Mouse (Mus musculus): ENCODE data around the gene Cacng5. TPM values are rescaled to one million over a fixed set of nuclear protein-coding genes. Genes with fewer than 3 reads are reported as not detected.
A peak's percentile ranks its signal among the peaks of the same experiment; 100 is the strongest.

The Cacng5 gene
- polyA plus RNA-seq (2015; fragmentation: Nextera tagmentation; extraction: Ambion mirVana): 0.07 and 0.13 TPM in 2 replicates

GRCm38 (mm10) chr11:107914634-107915226, at the start of gene Cacng5:
Gene Cacng5, minus strand, starts transcription at chr11:107915055.
- Histone ChIP-seq H3K4me3 (peak within 1 kb of the TSS; percentile 33), H3K27ac (no peak within 1 kb of the TSS), H3K27me3 (peaks cover 44% of the 10 kb centered on the region), H3K9me3 (no peaks in the 10 kb centered on the region), H3K4me1 (peaks cover 5% of the 10 kb centered on the region; the same call in 1 of the 2 replicates), H3K4me2 (peak within 1 kb of the TSS; percentile 61), H3K9ac (no peak within 1 kb of the TSS), H3K36me3 (no peaks in the 10 kb centered on the region)
- ATAC-seq (ENCODE audit: insufficient number of reproducible peaks, insufficient read depth, low FRiP score, low TSS enrichment, low read depth): no peak
- 4% methylated on average over 36 of the region's 36 CpGs for WGBS

- Histone ChIP-seq H3K9ac (no peak overlapping the region), H3K9me3 (0 out of 2 replicates have a peak, but pooled peaks cover 3% of the 10 kb centered on the region), H3K4me3 (no peak overlapping the region), H3K27ac (no peak overlapping the region; the same call in 1 of the 2 replicates), H3K4me2 (no peak overlapping the region), H3K27me3 (no peaks in the 10 kb centered on the region), H3K4me1 (no peaks in the 10 kb centered on the region), H3K36me3 (peaks cover 31% of the 10 kb centered on the region)
- no peak for ATAC-seq (ENCODE audit: insufficient number of reproducible peaks, insufficient read depth, low FRiP score, low TSS enrichment, low read depth)
- 70% methylated on average over 13 of the region's 13 CpGs for WGBS
Measured at GRCm38 (mm10) chr11:107957566-107958350, 42.9 kb upstream of the Cacng5 start.

GRCm38 (mm10) chr11:107955191-107956062, 40.6 kb upstream of the Cacng5 start:
- H3K9me3 ChIP-seq: 0 out of 2 replicates have a peak, but pooled peaks cover 2% of the 10 kb centered on the region

GRCm38 (mm10) chr11:107951431-107951830, 36.6 kb upstream of the Cacng5 start:
- WGBS: 93% methylated on average over 11 of the region's 11 CpGs
- Histone ChIP-seq H3K9me3 (no peaks in the 10 kb centered on the region), H3K9ac (no peak overlapping the region), H3K4me1 (no peaks in the 10 kb centered on the region), H3K27ac (no peak overlapping the region), H3K36me3 (peaks cover 18% of the 10 kb centered on the region), H3K4me2 (no peak overlapping the region), H3K27me3 (no peaks in the 10 kb centered on the region), H3K4me3 (no peak overlapping the region)
- ATAC-seq (ENCODE audit: insufficient number of reproducible peaks, insufficient read depth, low FRiP score, low TSS enrichment, low read depth): no peak

More at GRCm38 (mm10) chr11:107955191-107956062, 40.6 kb upstream of the Cacng5 start:
- WGBS: 86% methylated on average over 10 of the region's 10 CpGs
- Histone ChIP-seq H3K4me2 (no peak overlapping the region), H3K9ac (no peak overlapping the region), H3K27me3 (no peaks in the 10 kb centered on the region), H3K27ac (no peak overlapping the region), H3K4me3 (no peak overlapping the region), H3K4me1 (no peaks in the 10 kb centered on the region), H3K36me3 (peaks cover 32% of the 10 kb centered on the region)
- ATAC-seq (ENCODE audit: insufficient number of reproducible peaks, insufficient read depth, low FRiP score, low TSS enrichment, low read depth): no peak

GRCm38 (mm10) chr11:107950658-107951057, 35.8 kb upstream of the Cacng5 start:
- Histone ChIP-seq H3K4me3 (no peak overlapping the region), H3K9ac (no peak overlapping the region), H3K27ac (no peak overlapping the region), H3K9me3 (no peaks in the 10 kb centered on the region), H3K4me1 (no peaks in the 10 kb centered on the region), H3K36me3 (peaks cover 18% of the 10 kb centered on the region), H3K27me3 (no peaks in the 10 kb centered on the region), H3K4me2 (no peak overlapping the region)
- 98% methylated on average over 4 of the region's 4 CpGs for WGBS
- no peak for ATAC-seq (ENCODE audit: insufficient number of reproducible peaks, insufficient read depth, low FRiP score, low TSS enrichment, low read depth)

- ATAC-seq (ENCODE audit: insufficient number of reproducible peaks, insufficient read depth, low FRiP score, low TSS enrichment, low read depth): no peak
- H3K4me2 ChIP-seq: no peak overlapping the region
- no peak overlapping the region for H3K27ac ChIP-seq
- no peaks in the 10 kb centered on the region for H3K27me3 ChIP-seq
- no peak overlapping the region for H3K9ac ChIP-seq
- H3K4me1 ChIP-seq: no peaks in the 10 kb centered on the region
- WGBS: 77% methylated on average over 9 of the region's 9 CpGs
- H3K9me3 ChIP-seq: no peaks in the 10 kb centered on the region
- peaks cover 23% of the 10 kb centered on the region for H3K36me3 ChIP-seq
- no peak overlapping the region for H3K4me3 ChIP-seq
Measured at GRCm38 (mm10) chr11:107950211-107950610, 35.4 kb upstream of the Cacng5 start.

GRCm38 (mm10) chr11:107947951-107948350, 33.1 kb upstream of the Cacng5 start:
- Histone ChIP-seq H3K27ac (no peak overlapping the region), H3K4me2 (no peak overlapping the region), H3K4me3 (no peak overlapping the region), H3K36me3 (peaks cover 27% of the 10 kb centered on the region), H3K4me1 (no peaks in the 10 kb centered on the region), H3K27me3 (no peaks in the 10 kb centered on the region), H3K9me3 (no peaks in the 10 kb centered on the region), H3K9ac (no peak overlapping the region)
- ATAC-seq (ENCODE audit: insufficient number of reproducible peaks, insufficient read depth, low FRiP score, low TSS enrichment, low read depth): no peak
- 94% methylated on average over 1 of the region's 1 CpGs for WGBS

- Histone ChIP-seq H3K27me3 (no peaks in the 10 kb centered on the region), H3K4me1 (no peaks in the 10 kb centered on the region), H3K27ac (no peak overlapping the region), H3K9ac (no peak overlapping the region), H3K4me3 (no peak overlapping the region), H3K36me3 (peaks cover 22% of the 10 kb centered on the region), H3K4me2 (no peak overlapping the region), H3K9me3 (no peaks in the 10 kb centered on the region)
- no peak for ATAC-seq (ENCODE audit: insufficient number of reproducible peaks, insufficient read depth, low FRiP score, low TSS enrichment, low read depth)
- whole genome bisulfite sequencing: 47% methylated on average over 5 of the region's 5 CpGs
Measured at GRCm38 (mm10) chr11:107946823-107947222, 32.0 kb upstream of the Cacng5 start.

GRCm38 (mm10) chr11:107936929-107937328, 22.1 kb upstream of the Cacng5 start:
- WGBS: 94% methylated on average over 2 of the region's 2 CpGs
- H3K27ac ChIP-seq: no peak overlapping the region
- H3K36me3 ChIP-seq: peaks cover 22% of the 10 kb centered on the region
- H3K27me3 ChIP-seq: no peaks in the 10 kb centered on the region
- no peak overlapping the region for H3K4me3 ChIP-seq
- H3K4me1 ChIP-seq: no peaks in the 10 kb centered on the region
- no peak overlapping the region for H3K9ac ChIP-seq
- peaks cover 11% of the 10 kb centered on the region for H3K9me3 ChIP-seq
- no peak overlapping the region for H3K4me2 ChIP-seq
- ATAC-seq (ENCODE audit: insufficient number of reproducible peaks, insufficient read depth, low FRiP score, low TSS enrichment, low read depth): no peak

GRCm38 (mm10) chr11:107931721-107932120, 16.9 kb upstream of the Cacng5 start:
- no peak overlapping the region for H3K4me2 ChIP-seq
- H3K4me1 ChIP-seq: no peaks in the 10 kb centered on the region
- H3K9ac ChIP-seq: no peak overlapping the region
- 64% methylated on average over 7 of the region's 7 CpGs for WGBS
- no peak overlapping the region for H3K27ac ChIP-seq
- H3K4me3 ChIP-seq: no peak overlapping the region
- no peaks in the 10 kb centered on the region for H3K27me3 ChIP-seq
- H3K9me3 ChIP-seq: no peaks in the 10 kb centered on the region
- ATAC-seq (ENCODE audit: insufficient number of reproducible peaks, insufficient read depth, low FRiP score, low TSS enrichment, low read depth): no peak
- no peaks in the 10 kb centered on the region for H3K36me3 ChIP-seq

- no peak for ATAC-seq (ENCODE audit: insufficient number of reproducible peaks, insufficient read depth, low FRiP score, low TSS enrichment, low read depth)
- no peak overlapping the region for H3K4me3 ChIP-seq
- H3K9me3 ChIP-seq: no peaks in the 10 kb centered on the region
- no peaks in the 10 kb centered on the region for H3K4me1 ChIP-seq
- H3K9ac ChIP-seq: no peak overlapping the region
- H3K27ac ChIP-seq: no peak overlapping the region
- no peak overlapping the region for H3K4me2 ChIP-seq
- 89% methylated on average over 11 of the region's 11 CpGs for WGBS
- H3K36me3 ChIP-seq: no peaks in the 10 kb centered on the region
- H3K27me3 ChIP-seq: no peaks in the 10 kb centered on the region
Measured at GRCm38 (mm10) chr11:107931288-107931687, 16.4 kb upstream of the Cacng5 start.
